Mouse (Mus musculus) cerebellum, postnatal 36 days (tissue): Measurements from ENCODE around the gene Slc37a1.

ENCODE experiments used
- DNase-seq, 2 experiments: peaks; one replicate each; pipeline ENCODE4 v3.0.0; 2021 to 2022; ENCODE audit warnings: mixed read lengths in 2 of 2

Slc37a1 gene

GRCm38 (mm10) chr17:31286492-31286891 is at the start of gene Slc37a1:
Slc37a1 (plus strand) TSS chr17:31286792.
- DNase-seq = no peak

- no peak for DNase-seq
Measured at GRCm38 (mm10) chr17:31238234-31239020, 48.2 kb upstream of the Slc37a1 start.

GRCm38 (mm10) chr17:31241156-31241555 is 45.4 kb upstream of the Slc37a1 start:
- DNase-seq = no peak

- peak in 1 of 2 experiments; percentile 16 for DNase-seq
Measured at GRCm38 (mm10) chr17:31242764-31243163, 43.8 kb upstream of the Slc37a1 start.

GRCm38 (mm10) chr17:31245321-31245720 is 41.3 kb upstream of the Slc37a1 start:
- no peak for DNase-seq

GRCm38 (mm10) chr17:31247144-31247543 is 39.4 kb upstream of the Slc37a1 start:
- no peak for DNase-seq

- no peak for DNase-seq
Measured at GRCm38 (mm10) chr17:31253951-31254350, 32.6 kb upstream of the Slc37a1 start.

GRCm38 (mm10) chr17:31254463-31254931 is 32.1 kb upstream of the Slc37a1 start:
- peak; percentile 91 to 96 for DNase-seq

- DNase-seq = no peak
Measured at GRCm38 (mm10) chr17:31257149-31257548, 29.4 kb upstream of the Slc37a1 start.

GRCm38 (mm10) chr17:31257898-31258297 is 28.7 kb upstream of the Slc37a1 start:
- DNase-seq = no peak

GRCm38 (mm10) chr17:31258310-31258865 is 28.2 kb upstream of the Slc37a1 start:
- no peak for DNase-seq

GRCm38 (mm10) chr17:31259145-31259544 is 27.4 kb upstream of the Slc37a1 start:
- DNase-seq = no peak

GRCm38 (mm10) chr17:31259825-31260224 is 26.8 kb upstream of the Slc37a1 start:
- no peak for DNase-seq

GRCm38 (mm10) chr17:31260430-31260829 is 26.2 kb upstream of the Slc37a1 start:
- peak in 1 of 2 experiments; percentile 29 for DNase-seq

- DNase-seq = no peak
Measured at GRCm38 (mm10) chr17:31261352-31261751, 25.2 kb upstream of the Slc37a1 start.

GRCm38 (mm10) chr17:31262715-31263114 is 23.9 kb upstream of the Slc37a1 start:
- DNase-seq = no peak

- DNase-seq = no peak
Measured at GRCm38 (mm10) chr17:31263770-31264169, 22.8 kb upstream of the Slc37a1 start.

- DNase-seq = no peak
Measured at GRCm38 (mm10) chr17:31264372-31264771, 22.2 kb upstream of the Slc37a1 start.

GRCm38 (mm10) chr17:31265171-31265572 is 21.4 kb upstream of the Slc37a1 start:
- no peak for DNase-seq

- no peak for DNase-seq
Measured at GRCm38 (mm10) chr17:31265831-31266230, 20.8 kb upstream of the Slc37a1 start.

- DNase-seq = no peak
Measured at GRCm38 (mm10) chr17:31266321-31266950, 20.2 kb upstream of the Slc37a1 start.

- no peak for DNase-seq
Measured at GRCm38 (mm10) chr17:31267138-31267537, 19.5 kb upstream of the Slc37a1 start.

GRCm38 (mm10) chr17:31267603-31268002 is 19.0 kb upstream of the Slc37a1 start:
- no peak for DNase-seq

GRCm38 (mm10) chr17:31268016-31268415 is 18.6 kb upstream of the Slc37a1 start:
- DNase-seq = no peak
